Mouse (Mus musculus) testis, adult 2 months (tissue): ENCODE results near the gene Fam196b. TPM values are rescaled to one million over a fixed set of nuclear protein-coding genes. Genes with fewer than 3 reads are reported as not detected.
A peak's percentile ranks its signal among the peaks of the same experiment; 100 is the strongest.

ENCODE experiments used
- H3K27ac ChIP-seq: fragments of 200-500 bp; 2 replicates; pipeline ENCODE4 v1.5.1; 2012; ENCODE audit warnings: low read depth, low read length; ENCODE audit not compliant: control insufficient read depth, insufficient read depth
- H3K27me3 ChIP-seq: fragments of 200-500 bp; 2 replicates; pipeline ENCODE4 v1.6.1; 2012; ENCODE audit warnings: mild to moderate bottlenecking, low read length, moderate library complexity; ENCODE audit not compliant: control insufficient read depth, insufficient read depth
- H3K36me3 ChIP-seq: fragments of 200-500 bp; 2 replicates; pipeline ENCODE4 v1.6.1; 2012; ENCODE audit warnings: mild to moderate bottlenecking, low read length; ENCODE audit not compliant: control insufficient read depth, insufficient read depth
- H3K4me1 ChIP-seq: fragments of 200-500 bp; 2 replicates; pipeline ENCODE4 v1.6.1; 2012; ENCODE audit warnings: low read length; ENCODE audit not compliant: control insufficient read depth, insufficient read depth
- H3K4me3 ChIP-seq: fragments of 200-500 bp; 2 replicates; pipeline ENCODE4 v1.5.1; 2012; ENCODE audit warnings: low read depth, mild to moderate bottlenecking, low read length, moderate library complexity, mixed read lengths; ENCODE audit not compliant: control insufficient read depth
- CTCF ChIP-seq: fragments of 200-500 bp; IDR thresholded peaks from 2 replicates; pipeline ENCODE4 v1.5.1; 2012; ENCODE audit warnings: low read depth, mild to moderate bottlenecking, inconsistent platforms, low read length, moderate library complexity; ENCODE audit not compliant: control insufficient read depth, insufficient read depth, insufficient replicate concordance
- POLR2A ChIP-seq: fragments of 200-500 bp; IDR thresholded peaks from 2 replicates; pipeline ENCODE4 v1.6.1; 2012; ENCODE audit warnings: low read depth, mild to moderate bottlenecking, inconsistent platforms, low read length, moderate library complexity; ENCODE audit not compliant: control insufficient read depth
- polyA plus RNA-seq: library from polyadenylated mRNA; depleted of rRNA; stranded (reverse); fragments of >200 nt; gene quantifications from 2 replicates; pipeline ENCODE4 v1.2.3, GENCODE M21; 2012

The Fam196b gene
- polyA plus RNA-seq, 1 experiment, result 3.5 TPM

DNA sequence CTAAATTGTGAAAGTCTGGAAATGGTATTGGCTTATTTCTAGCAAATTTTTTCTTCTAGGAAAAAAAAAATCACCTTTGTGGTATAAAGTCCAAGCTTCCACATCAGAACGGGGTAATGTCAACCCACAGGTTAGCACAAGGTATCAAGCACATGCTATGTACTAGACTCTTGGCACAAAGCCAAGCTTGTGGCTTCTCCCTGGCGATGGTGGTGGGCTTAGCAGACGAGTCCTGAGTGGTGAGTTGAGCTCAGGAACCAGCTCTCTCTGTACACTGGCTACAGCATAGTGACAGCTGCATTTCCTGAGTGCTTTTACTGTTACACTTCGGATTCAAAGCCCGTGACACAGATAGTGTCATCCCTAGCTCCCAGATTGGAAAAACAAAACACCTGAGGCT, 2.9 kb upstream of the Fam196b start:
- Histone ChIP-seq H3K4me1 (no peaks in the 10 kb centered on the region), H3K4me3 (no peak overlapping the region), H3K27ac (no peak overlapping the region), H3K27me3 (no peaks in the 10 kb centered on the region), H3K36me3 (no peaks in the 10 kb centered on the region)
- no peak for TF ChIP-seq POLR2A
- no peak for TF ChIP-seq CTCF

DNA sequence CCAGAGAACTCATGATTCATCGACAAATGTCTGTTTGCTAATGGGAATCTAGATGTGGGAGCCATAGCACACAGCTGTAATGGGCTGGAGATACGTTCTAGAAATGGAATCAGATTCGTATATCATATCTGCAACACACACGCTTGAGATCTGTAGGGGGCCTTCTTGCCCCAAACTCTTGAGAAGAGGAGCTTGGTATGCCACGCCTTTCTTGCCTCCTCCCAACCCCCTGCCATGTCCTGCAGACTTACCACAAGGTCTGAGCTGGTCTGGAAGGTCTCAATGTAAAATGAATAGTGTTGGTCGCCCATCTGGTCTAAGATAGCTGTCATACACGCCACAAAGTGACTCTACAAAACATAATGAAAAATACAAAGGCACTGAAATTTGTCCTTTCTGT, 2.4 kb upstream of the Fam196b start:
- TF ChIP-seq CTCF (no peak), POLR2A (no peak)
- H3K27ac ChIP-seq, result no peak overlapping the region
- no peaks in the 10 kb centered on the region for H3K4me1 ChIP-seq
- H3K36me3 ChIP-seq, result no peaks in the 10 kb centered on the region
- no peaks in the 10 kb centered on the region for H3K27me3 ChIP-seq
- no peak overlapping the region for H3K4me3 ChIP-seq

DNA sequence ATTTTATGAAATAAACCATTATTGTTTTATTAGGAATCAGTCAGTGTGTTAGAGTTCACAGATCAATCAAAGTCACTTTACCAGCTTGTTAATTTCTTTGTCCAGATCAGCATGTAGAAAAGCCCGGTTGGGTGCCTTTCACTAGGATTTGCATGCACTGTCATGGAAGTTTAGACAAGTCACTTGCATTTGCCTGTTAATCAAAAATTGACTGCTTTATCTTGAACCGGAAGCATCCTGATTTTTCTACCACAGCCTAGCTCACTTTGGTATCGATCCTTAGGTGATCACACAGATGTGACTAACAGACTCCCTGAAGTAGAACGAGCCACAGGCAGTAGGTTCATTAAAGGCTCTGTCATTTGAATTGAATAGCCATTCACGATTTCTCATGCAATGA, 761 bp downstream of the Fam196b start:
- Histone ChIP-seq H3K27ac (no peak overlapping the region), H3K27me3 (no peaks in the 10 kb centered on the region), H3K36me3 (no peaks in the 10 kb centered on the region), H3K4me3 (no peak overlapping the region), H3K4me1 (no peaks in the 10 kb centered on the region)
- TF ChIP-seq CTCF (no peak), POLR2A (no peak)

DNA sequence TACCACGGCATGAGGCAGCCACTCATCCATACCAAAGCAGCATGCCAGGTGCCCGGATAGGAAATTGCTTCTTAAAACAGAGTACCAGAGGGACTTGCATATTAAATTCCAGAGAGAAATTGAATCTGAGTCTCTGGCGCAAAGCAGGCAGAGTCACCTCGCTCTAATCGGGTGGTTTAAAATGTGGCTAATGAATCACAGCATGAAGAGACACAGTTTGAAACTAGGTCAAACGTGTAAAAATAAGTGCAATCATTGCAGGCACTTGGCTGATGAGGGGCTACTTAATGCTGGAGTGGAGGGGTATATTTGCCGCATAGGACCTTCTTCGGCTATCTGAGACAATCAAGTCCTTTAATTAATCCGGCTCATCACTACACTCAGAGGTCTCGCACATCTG, 1.6 kb downstream of the Fam196b start:
- Histone ChIP-seq H3K4me3 (no peak overlapping the region), H3K4me1 (no peaks in the 10 kb centered on the region), H3K27ac (no peak overlapping the region), H3K27me3 (no peaks in the 10 kb centered on the region), H3K36me3 (no peaks in the 10 kb centered on the region)
- TF ChIP-seq POLR2A (no peak), CTCF (no peak)

DNA sequence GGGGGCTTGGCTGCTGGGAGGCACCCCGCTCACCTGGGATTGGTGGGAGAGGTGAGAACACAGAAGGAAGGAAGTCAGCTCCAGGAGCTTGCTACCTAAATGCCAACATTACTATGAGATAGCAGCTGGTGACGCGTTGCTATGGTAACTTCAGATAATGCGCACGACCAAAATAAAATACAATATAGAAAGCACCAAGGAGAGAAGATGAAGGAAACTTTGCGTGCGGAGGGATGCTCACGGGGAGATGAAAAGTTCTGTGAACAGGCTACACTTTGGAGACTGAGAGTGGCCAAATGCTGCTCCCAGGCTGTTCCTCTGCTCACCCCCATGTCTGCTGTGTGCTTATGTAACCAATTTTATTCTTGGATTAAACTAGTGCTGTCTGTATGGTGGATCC, 2.4 kb downstream of the Fam196b start:
- Histone ChIP-seq H3K4me3 (no peak overlapping the region), H3K27me3 (no peaks in the 10 kb centered on the region)
- TF ChIP-seq CTCF, result no peak
- no peak for TF ChIP-seq POLR2A

DNA sequence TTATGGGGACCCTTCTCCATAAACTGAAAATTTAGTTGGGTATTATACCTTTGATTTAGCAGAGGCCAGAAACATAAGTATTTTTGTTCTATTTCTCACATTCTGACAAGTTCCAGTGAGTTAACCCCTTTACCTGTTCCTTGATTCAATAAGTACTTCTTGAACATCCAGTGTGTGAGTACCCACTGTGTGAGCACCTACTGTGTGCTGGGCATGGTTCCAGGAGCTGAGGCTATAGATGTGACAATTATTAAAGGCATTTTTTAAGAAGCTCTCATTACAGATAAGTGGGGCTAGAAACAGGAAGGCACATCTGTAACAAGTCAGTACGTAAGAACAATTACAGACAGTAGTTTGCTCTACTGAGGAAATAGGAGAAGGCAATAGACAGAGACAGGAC, 4.7 kb downstream of the Fam196b start:
- no peak for TF ChIP-seq POLR2A
- H3K4me3 ChIP-seq, result no peak overlapping the region
- H3K4me1 ChIP-seq, result peaks cover 9% of the 10 kb centered on the region
- no peaks in the 10 kb centered on the region for H3K36me3 ChIP-seq
- no peaks in the 10 kb centered on the region for H3K27me3 ChIP-seq
- no peak overlapping the region for H3K27ac ChIP-seq

More for the DNA sequence above, 2.4 kb downstream of the Fam196b start:
- no peak overlapping the region for H3K27ac ChIP-seq
- no peaks in the 10 kb centered on the region for H3K36me3 ChIP-seq
- H3K4me1 ChIP-seq, result no peaks in the 10 kb centered on the region

DNA sequence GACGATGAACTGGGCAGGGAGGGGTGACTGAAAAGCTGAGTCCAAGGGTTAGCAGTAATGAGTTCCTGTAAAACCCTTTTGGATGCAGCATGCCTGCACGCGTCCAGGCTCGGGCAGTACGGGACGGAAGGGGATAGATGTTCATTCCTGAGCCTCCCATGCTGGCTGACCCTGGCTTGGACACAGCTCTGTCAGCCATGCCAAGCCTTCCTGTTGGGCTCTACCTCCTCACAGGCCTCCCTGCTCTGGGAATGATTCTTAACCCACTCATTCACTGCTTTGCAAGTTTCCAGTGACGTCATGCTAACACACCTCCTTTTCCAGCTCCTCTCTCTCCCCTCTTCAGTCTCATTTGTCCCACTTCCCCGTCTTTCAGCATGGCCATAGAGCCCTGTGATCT, 9.0 kb downstream of the Fam196b start:
- H3K27me3 ChIP-seq, result no peaks in the 10 kb centered on the region
- peaks cover 9% of the 10 kb centered on the region for H3K4me1 ChIP-seq
- no peak overlapping the region for H3K27ac ChIP-seq
- TF ChIP-seq POLR2A (no peak), CTCF (no peak)
- H3K36me3 ChIP-seq, result no peaks in the 10 kb centered on the region
- H3K4me3 ChIP-seq, result peak overlapping the region; percentile 52

DNA sequence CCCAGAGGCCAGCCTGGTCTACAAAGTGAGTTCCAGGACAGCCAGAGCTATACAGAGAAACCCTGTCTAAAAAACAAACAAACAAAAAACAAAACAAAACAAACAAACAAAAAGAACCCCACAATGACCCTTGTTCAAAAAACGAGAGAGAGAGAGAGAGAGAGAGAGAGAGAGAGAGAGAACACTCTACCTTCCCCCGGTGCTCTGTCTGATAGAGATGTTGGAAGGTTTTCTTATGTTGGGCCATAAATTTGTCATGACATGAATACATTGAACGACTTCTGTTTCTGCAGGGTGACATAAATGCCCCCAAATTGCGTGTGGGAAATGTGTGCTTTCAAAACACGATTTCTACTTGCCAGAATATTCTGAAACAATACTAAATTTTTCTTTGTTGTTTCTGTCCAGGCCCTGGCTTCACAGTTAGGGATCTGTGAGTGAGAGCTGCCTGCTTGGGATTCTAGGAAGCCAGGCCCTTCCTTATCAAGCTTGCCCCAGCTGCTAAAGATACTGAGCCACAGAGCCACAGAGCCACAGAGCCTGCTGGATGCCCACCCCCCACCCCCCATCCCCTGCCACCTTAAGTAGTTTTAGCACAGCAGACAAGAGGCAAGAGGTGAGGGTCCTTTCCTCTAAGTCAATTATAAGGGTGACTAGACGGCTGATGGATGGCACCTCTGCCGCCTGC, 17.9 kb downstream of the Fam196b start:
- Histone ChIP-seq H3K27me3 (no peaks in the 10 kb centered on the region), H3K36me3 (no peaks in the 10 kb centered on the region), H3K27ac (no peak overlapping the region), H3K4me1 (no peaks in the 10 kb centered on the region), H3K4me3 (no peak overlapping the region)
- no peak for TF ChIP-seq CTCF
- TF ChIP-seq POLR2A, result no peak
